Mouse (Mus musculus) lung, postnatal 14 days (tissue): ENCODE results near the gene Kbtbd6.
"Not testable (repeated sequence)": the region's sequence is repeated elsewhere in the genome, so short reads cannot be mapped to it uniquely, and the experiment has no call there.

Experiments used
- DNase-seq: peaks from one replicate; pipeline ENCODE4 v3.0.0; 2021

Gene Kbtbd6

DNA sequence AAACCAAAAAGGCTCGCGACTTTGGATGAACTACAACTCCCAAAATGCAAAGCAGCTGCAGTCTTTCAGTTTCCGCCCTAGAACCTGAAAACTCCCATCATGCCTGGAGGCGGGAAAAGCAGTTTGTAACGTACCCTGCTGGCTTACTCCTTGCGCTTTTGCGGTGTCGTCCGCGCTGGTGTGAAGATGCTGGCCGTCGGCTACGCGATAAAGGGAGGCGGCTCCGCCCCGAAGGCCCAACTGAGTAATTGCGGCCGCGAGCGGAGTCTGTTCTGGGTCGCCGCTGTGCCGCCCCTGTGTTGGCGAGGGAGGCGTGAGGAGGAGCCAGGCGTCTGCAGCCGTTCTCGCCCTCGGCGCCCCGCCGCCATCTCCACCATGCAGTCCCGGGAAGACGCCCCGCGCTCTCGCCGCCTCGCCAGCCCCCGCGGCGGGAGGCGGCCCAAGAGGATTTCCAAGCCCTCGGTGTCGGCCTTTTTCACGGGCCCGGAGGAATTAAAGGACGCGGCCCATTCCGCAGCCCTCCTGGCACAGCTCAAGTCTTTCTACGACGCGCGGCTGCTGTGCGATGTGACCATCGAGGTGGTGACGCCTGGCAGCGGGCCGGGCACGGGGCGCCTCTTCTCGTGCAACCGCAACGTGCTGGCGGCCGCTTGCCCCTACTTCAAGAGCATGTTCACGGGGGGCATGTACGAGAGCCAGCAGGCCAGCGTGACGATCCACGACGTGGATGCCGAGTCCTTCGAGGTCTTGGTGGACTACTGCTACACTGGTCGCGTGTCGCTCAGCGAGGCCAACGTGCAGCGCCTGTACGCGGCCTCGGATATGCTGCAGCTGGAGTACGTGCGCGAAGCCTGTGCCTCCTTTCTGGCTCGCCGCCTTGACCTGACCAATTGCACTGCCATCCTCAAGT is at the start of gene Kbtbd6:
Kbtbd6 (plus strand) TSS at position 155 of the 910 bp plus-strand sequence.
- peak; percentile 74 for DNase-seq

DNA sequence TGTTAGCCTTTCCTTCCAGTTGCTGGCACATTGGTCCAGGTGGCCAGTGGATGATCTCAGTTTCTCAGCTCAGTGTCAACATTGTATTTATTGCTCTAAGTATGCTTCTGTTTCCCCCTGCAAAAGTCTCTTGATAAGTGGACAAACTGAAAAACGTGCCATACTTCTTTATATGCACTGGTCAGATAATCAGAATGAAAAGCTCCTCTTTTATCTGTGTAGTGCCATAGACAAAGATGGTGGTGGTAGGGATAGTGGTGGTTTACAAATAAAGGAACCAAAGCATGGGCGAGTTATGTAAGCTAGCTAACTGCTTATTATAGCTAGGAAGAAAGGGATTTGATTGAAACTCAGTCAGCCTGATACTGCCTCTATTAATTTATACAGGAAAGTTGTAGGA is 44.0 kb upstream of the Kbtbd6 start:
- no peak for DNase-seq

DNA sequence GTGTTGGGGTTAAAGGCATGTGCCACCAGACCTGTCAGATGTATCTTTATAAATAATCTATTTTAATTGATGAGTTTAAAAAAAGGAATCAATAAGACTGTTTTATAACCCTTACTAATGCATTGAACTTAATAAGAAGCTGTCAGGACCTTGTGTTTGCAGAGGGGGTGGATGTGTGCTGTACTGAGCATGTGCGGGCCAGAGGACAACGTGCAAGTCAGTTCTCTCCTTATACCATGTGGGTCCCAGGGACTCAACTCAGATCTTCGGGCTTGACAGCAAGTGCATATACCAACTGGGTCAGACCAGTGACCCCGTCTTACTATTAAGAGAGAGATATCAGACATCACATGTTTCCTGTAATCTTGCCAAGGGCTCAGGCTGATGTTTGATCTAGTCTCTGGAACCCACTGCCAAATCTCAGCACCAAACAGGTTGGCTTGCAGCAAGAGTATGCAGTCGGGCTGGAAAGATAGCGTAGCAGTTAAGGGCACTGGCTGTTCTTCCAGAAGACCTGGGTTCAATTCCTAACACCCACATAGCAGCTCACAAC is 42.3 kb upstream of the Kbtbd6 start:
- no peak for DNase-seq

DNA sequence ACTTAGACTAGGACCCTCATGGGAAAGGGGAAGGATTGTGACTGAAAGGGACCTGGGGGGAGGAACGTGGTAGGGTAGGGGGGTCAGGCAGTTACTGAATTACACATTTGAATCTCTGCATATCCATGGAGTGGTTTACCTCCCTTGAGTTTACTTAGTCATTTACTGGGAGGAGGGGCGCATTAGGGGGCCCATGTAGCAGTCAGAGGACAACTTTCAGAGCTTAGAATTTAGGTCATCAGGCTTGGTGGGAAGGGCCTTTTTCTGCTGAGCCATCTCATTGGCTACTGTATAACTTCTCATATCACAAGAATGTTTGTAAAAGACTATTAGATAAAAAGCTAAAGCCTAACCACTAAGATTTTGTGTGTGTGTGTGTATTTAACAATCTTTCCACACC is 41.0 kb upstream of the Kbtbd6 start:
- DNase-seq: no peak

DNA sequence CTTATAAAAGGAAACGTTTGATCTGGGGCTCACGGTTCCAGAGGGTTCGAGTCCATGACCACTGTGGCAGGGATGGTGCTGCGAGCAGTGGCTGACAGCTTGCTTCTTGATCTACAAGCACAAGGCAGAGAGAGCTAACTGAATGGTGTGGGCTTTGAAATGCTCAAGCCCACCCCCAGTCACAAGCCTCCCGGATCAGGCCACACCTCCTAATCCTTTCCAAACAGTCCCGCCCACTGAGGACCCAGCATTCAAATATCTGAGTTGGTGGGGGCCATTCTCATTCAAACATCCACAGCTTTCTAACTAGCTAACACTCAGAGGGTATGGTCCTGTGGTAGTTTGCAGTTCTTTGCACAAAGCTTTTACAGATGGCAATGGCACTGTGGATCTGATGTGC is 38.5 kb upstream of the Kbtbd6 start:
- no peak for DNase-seq

DNA sequence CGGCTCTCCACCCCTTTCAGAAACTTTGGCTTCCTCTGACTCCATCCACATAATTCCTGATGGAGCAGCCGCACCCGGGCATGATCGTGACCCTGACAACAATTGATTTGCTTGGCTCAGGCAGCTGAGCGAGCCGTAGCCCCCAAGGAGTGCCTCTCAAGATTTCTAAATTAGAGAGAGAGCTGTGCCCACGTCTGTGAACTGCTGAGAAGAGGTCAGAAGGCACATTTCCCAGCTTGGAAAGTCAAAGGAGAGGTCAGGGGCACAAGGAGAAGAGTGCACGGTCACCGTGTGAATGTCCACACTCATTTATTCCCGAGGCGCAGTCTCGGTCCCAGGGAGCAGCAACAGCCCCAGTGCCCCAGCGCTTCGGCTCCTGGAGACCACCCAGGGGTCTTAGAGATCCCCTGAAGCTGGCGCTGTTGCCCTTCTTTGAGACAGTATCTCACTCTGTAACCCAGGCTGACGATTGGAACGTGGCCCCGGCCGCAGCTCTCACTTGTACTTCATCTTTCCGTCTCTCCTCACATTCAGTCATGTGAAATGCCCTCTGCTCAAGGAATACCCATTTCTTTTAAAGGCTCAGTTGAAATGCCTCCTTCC is 31.5 kb upstream of the Kbtbd6 start:
- no peak for DNase-seq

DNA sequence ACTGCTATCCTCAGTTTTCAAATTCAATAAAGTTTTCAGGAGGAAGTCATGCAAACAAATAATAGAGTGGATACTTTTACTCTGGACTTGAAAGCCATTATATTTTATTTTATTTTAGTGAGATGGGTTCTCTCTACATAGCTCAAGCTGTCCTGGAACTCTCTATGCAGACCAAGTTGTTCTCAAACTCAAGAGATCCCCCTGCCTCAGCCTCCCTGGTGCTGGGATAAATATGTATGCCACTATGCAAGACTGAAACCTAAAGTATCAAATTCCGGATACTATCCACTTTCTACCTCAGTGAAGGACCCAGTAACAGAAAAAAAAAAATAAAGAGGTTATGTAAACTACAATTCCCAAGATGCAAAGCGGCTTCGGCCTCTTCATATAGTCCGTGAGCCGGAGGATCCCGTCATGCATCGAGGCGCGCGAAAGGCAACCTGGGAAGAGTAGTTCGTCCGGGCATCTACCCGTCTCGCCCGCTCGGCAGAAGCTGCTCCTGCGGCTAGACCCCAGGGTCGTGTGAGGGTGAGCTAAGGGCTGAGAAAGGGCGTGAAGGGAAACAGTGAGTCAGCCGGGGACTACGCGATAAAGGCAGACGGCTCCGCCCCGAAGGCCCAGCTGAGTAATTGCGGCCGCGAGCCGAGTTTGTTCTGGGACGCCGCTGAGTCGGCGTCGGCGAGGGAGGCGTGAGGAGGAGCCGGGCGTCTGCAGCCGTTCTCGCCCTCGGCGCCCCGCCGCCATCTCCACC is 25.5 kb upstream of the Kbtbd6 start, which contains the start of gene Kbtbd7:
Kbtbd7 (plus strand) TSS at position 533 of the 751 bp plus-strand sequence.
- peak; percentile 91 for DNase-seq

DNA sequence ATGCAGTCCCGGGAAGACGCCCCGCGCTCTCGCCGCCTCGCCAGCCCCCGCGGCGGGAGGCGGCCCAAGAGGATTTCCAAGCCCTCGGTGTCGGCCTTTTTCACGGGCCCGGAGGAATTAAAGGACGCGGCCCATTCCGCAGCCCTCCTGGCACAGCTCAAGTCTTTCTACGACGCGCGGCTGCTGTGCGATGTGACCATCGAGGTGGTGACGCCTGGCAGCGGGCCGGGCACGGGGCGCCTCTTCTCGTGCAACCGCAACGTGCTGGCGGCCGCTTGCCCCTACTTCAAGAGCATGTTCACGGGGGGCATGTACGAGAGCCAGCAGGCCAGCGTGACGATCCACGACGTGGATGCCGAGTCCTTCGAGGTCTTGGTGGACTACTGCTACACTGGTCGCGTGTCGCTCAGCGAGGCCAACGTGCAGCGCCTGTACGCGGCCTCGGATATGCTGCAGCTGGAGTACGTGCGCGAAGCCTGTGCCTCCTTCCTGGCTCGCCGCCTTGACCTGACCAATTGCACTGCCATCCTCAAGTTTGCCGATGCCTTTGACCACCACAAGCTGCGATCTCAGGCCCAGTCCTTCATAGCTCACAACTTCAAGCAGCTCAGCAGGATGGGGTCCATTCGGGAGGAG is 24.8 kb upstream of the Kbtbd6 start:
- peak; percentile 8 for DNase-seq

DNA sequence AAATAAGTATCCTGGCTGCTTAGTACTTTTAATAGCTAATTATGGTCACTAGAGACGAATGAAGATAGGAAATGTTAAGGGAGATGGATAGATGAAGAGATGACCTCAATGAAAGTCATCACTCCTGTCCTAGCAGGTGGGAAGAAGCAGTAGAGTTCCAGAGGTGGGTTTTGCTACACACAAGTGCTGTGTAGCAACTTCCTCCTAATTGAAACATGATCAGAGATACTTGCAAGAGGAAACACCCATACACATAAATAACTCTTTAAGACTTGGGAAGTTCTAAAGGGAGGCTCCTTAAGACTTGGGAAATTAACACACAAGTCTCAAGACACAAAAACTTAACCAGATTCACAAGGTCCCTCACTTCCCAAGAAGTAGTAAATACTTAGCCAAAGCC is 17.6 kb upstream of the Kbtbd6 start:
- DNase-seq: no peak

DNA sequence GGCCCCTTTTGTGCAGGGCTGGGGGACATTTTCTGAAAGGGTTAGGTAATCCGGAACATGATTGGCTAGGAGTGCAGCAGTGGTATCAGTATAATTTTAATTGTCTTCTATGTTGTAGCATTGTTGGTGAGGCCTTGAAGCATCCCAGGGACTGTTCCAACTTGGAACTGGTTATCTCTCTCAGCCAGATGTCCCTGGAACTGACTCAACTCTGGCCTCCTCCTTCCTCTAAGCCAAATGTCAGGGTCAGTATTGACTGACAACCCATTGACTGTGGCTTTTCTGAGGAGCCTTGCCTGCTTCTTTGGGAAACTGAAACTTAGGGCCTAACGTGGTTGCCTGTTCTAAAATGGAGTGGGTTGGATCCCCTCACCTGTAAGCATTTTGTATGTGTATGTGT is 11.0 kb upstream of the Kbtbd6 start:
- no peak for DNase-seq

DNA sequence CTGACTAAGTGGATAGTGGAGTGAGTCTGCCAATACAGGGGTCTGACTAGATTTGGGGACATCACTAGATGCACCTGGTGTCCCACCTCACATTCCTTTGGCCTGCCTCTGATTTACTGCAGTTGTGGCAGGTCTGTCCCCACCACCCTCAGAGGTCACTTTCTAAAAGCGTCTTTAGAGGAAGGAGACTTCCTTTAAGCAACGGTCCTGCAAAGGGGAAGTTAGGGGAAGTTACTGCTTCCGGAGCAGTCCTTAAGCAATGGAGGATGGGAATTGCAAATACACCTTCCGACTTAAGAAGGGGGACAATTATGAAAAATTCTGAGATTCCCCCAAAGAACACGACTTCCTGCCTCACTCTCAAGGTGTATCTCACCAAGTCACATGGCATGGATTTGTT is 10.2 kb upstream of the Kbtbd6 start:
- no peak for DNase-seq

DNA sequence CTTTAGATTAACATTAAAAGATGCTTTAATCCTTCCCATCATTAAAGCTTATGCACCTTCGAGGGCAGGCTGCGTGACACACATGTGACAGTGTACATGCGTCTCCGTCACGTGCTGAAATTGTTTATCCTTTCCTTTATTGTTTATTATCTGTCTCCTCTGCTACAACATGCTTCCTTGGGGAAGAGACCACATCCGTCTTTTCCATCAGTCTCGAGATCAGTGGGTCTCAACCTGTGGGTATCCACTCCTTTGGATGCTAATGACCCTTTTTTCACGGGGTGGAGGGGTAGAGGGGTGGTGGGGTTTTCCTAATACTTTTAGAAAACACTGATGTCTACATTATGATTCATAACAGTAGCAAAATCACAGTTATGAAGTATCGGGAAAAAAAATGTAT is 7.0 kb upstream of the Kbtbd6 start:
- DNase-seq: no peak

DNA sequence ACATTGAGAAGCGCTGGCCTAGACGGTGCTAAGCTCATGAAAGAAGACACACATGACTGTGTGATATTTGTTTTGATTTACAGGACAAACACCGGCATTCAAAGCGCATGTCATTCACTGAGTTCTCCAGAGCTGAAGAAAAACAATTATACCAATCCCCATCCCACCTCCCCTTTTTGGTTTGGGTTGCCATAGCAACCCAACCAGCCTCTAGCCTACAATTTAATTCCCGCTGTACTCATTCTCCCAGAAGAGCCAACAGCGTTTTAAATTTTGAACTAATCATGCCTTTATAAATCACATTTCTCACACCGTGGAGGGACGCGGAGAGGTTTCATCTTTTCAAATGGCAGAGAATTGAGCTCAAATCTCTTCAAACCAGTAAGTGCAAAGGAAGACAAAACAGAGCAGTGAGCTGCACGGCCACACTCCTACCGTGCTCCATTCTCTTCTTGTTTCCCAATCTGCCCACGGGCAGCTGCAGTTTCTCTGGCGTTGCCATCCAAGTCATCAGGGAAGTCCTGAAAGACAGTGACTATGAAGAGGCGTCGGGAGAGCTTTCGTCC is 6.5 kb upstream of the Kbtbd6 start:
- DNase-seq: no peak

DNA sequence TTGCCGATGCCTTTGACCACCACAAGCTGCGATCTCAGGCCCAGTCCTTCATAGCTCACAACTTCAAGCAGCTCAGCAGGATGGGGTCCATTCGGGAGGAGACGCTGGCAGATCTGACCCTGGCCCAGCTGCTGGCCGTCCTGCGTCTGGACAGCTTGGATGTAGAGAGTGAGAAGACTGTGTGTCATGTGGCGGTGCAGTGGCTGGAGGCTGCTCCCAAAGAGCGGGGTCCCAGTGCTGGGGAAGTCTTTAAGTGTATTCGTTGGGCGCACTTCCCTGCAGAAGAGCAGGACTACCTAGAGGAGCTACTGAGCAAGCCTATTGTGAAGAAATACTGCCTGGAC is 928 bp downstream of the Kbtbd6 start:
- DNase-seq: not testable (repeated sequence)

DNA sequence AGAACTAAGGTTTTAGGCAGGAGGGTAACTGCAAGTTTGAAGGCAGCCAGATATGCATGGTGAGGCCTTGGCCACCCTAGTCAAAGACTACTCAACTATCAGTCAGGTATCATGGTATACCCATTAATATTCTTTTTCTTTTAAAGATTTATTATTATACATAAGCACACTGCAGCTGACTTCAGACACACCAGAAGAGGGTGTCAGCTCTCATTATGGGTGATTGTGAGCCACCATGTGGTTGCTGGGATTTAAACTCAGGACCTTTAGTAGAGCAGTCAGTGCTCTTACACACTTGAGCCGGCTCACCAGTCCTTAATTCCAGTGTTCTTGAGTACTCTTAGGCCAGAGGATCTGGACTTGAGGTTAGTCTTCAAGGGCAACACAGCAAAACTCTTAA is 8.8 kb downstream of the Kbtbd6 start:
- no peak for DNase-seq

DNA sequence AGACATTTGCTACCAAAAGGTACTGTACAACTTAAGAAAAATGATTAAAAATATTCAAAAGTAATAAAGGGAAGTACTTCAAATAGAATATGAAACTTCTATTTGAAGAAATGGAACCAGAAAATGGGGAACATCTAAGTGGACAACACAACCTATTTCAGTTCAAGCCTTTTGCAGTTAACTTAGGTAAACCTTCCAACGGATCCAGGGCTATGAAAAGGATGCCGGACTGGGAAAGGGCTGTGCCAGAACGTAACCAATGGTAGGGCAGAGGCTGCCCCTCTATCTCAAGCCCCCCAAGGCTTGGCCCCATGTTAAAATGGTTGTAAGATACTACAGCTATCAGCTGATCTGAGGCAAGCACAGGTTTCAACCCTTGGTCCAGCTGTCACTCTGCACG is 9.4 kb downstream of the Kbtbd6 start:
- no peak for DNase-seq

DNA sequence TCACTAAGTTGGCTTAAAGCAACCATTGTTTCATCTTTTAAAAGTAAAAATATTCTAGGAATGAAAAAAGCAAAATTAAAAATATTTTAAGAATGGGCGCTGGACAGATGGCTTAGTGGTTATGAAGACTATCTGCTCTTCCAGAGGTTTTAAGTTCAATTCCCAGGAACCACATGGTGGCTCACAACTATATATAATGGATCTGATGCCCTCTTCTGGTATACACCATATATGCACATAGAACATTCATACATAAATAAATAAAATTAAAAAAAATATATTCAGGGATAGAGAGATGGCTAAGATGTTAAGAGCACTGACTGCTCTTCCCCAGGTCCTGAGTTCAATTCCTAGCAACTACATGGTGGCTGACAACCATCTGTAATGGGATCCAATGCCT is 14.0 kb downstream of the Kbtbd6 start:
- DNase-seq: no peak

DNA sequence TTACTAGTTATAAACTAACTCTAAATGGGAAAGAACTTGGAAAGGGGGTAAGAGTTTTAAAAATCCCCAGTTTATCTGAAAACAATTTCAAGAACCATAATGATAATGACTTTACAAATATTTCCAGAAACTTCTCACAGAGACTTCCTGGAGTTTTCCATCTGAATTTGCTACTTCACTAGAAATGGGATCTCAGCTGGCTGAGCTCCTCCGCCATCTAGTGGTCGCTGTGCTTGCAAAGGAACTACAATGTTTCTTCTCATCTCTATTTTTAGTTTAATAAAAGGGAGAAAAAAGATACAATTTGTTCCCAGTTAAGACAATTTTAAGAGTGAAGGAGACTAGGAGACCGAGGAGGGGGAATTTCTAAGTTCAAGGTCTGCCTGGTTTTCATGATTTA is 16.0 kb downstream of the Kbtbd6 start:
- peak; percentile 79 for DNase-seq

DNA sequence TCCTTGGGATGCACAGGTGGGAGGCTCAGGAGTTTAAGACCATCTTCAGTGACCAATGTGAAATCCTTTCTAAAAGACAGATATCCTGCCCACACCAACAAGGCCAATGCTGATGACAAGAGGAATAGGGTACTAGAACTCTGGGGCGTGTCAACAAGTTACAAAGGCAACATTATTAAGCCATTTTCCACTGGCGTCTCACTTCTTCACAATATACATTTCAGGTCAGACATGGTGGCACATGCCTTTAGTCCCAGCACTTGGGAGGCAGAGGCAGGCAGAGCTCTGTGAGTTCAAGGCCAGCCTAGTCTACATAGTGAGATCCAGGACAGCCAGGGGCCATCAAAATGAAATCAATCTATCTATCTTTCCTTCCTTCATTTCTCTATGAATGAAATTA is 21.7 kb downstream of the Kbtbd6 start:
- DNase-seq: no peak

DNA sequence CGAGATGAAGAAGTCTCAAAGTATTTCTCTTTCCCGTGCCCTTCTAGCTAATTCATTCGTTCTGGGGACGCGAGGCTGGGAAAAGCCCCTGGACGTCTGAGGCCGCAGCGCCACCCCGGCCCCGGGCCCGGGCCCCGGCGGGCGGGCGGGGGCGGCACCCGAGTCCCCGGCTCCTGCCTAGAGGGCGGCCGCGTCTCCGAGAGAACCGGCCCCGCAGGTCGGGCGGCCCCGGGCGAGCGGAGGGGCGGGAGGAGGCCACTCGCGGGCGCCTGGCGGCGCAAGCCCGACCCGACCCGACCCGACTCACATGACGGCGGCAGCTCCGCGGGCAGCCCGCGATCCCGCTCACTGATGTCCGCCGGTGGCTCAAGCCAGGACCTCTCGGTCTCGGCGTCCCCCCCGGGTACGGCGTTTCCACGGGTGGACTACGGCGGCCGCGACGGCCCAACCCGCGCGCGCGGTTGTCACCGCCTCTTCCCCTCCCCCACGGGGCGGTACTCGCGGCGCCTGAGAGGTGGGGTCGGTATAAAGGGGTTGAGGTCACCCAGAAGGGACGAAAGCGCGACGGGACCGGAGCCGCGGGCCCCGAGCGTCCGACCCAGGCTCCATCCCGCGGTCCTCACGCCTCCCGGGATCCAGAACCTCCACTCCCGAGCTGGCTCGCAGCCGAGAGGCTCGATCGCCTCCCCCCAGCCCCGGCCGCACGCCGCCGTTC is 29.1 kb downstream of the Kbtbd6 start, which contains the start of gene Elf1:
Elf1 (plus strand) TSS at position 571 of the 715 bp plus-strand sequence.
- peak; percentile 98 for DNase-seq

DNA sequence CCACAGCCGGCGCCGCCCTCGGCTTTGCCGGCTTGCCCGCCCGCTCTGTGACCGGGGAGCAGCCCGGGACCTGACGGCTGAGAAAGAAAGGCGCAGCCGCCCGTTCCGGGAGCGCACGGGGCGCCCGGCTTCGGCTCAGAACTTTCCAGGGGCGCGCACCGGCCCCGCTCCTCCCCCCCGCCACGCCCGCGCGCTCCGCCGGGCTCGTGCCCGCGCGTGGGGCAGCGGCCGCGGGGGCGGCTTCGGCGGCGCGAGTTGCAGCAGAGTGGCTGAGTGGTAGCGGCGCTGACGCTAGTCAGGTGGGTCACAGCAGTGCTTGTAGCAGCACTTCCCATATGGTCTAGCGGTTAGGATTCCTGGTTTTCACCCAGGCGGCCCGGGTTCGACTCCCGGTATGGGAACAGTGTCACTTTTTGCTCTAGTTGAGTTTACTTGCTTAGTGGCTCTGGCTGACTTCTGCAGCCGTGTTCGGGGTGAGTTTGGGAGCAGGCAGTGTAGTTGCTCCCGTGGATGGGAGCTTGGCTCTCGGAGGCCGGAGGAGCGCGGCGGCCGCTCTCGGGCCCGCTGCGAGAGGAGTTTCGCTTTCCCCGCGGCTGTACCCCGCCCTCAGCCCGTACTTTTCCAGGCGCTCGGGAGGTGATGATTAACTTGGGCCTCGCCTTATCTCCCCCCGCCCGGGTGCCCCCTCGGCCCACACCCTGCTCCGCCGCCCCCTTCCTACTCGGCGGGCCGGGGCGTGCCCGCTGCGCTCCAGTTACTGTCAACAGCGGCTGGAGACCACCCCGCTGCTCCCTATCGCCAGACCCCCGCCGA is 29.9 kb downstream of the Kbtbd6 start, which contains the start of gene Wbp4:
Wbp4 (minus strand) TSS at position 182 of the 813 bp plus-strand sequence.
- DNase-seq: peak; percentile 92
